Mouse (Mus musculus) small intestine, adult 2 months (tissue): Measurements from ENCODE around the gene Ap3d1. TPM values are rescaled to one million over a fixed set of nuclear protein-coding genes. Genes with fewer than 3 reads are reported as not detected.

Experiments used
- H3K27ac ChIP-seq: fragments of 200-500 bp; 2 replicates; pipeline ENCODE4 v1.5.1; 2012; ENCODE audit warnings: low read depth, low read length, control low read depth, inconsistent platforms; ENCODE audit not compliant: insufficient read depth
- H3K27me3 ChIP-seq: fragments of 200-500 bp; 2 replicates; pipeline ENCODE4 v1.6.1; 2012; ENCODE audit warnings: mild to moderate bottlenecking, moderate library complexity, low read length, inconsistent platforms; ENCODE audit not compliant: control insufficient read depth, insufficient read depth
- H3K36me3 ChIP-seq: fragments of 200-500 bp; 2 replicates; pipeline ENCODE4 v1.6.1; 2012; ENCODE audit warnings: mild to moderate bottlenecking, low read length, control low read depth, inconsistent platforms; ENCODE audit not compliant: control insufficient read depth, insufficient read depth
- H3K4me1 ChIP-seq: fragments of 200-500 bp; 2 replicates; pipeline ENCODE4 v1.6.1; 2012; ENCODE audit warnings: low read length, inconsistent platforms, mixed read lengths; ENCODE audit not compliant: control insufficient read depth, insufficient read depth, insufficient read length
- H3K4me3 ChIP-seq: fragments of 200-500 bp; 2 replicates; pipeline ENCODE4 v1.5.1; 2012; ENCODE audit warnings: low read depth, mild to moderate bottlenecking, control low read depth, inconsistent platforms, low read length, moderate library complexity
- CTCF ChIP-seq: fragments of 200-500 bp; IDR thresholded peaks from 2 replicates; pipeline ENCODE4 v1.5.1; 2012; ENCODE audit warnings: low read depth, mild to moderate bottlenecking, control low read depth, inconsistent platforms, low read length, moderate library complexity, mixed read lengths; ENCODE audit not compliant: insufficient replicate concordance, insufficient read length; ENCODE audit errors: extremely low read depth
- POLR2A ChIP-seq: fragments of 200-500 bp; IDR thresholded peaks from 2 replicates; pipeline ENCODE4 v1.6.1; 2012; ENCODE audit warnings: low read depth, mild to moderate bottlenecking, control low read depth, inconsistent platforms, low read length, moderate library complexity
- WGBS: fragments of 180-500 bp; shearing (Covaris S2); methylation state at CpG from one replicate; pipeline ENCODE4 v1.1.7; 2018; 5-methylcytosine and 5-hydroxymethylcytosine counted together
- polyA plus RNA-seq: library from polyadenylated mRNA; depleted of rRNA; stranded (reverse); fragments of >200 nt; gene quantifications from 2 replicates; pipeline ENCODE4 v1.2.3, GENCODE M21; 2012

Gene Ap3d1
- polyA plus RNA-seq, 1 experiment, result 110 TPM

- 22% methylated on average over 5 of the region's 5 CpGs for WGBS
- Histone ChIP-seq H3K4me3 (no peak overlapping the region), H3K27ac (no peak overlapping the region), H3K27me3 (no peaks in the 10 kb centered on the region), H3K4me1 (peaks cover 13% of the 10 kb centered on the region), H3K36me3 (peaks cover 14% of the 10 kb centered on the region)
- TF ChIP-seq CTCF, result no peak
- no peak for TF ChIP-seq POLR2A
Measured at GRCm38 (mm10) chr10:80736731-80737130, 5.3 kb downstream of the Ap3d1 start.

- H3K4me1 ChIP-seq, result peaks cover 7% of the 10 kb centered on the region
- H3K27me3 ChIP-seq, result no peaks in the 10 kb centered on the region
- no peak overlapping the region for H3K27ac ChIP-seq
- peaks cover 47% of the 10 kb centered on the region for H3K36me3 ChIP-seq
- 88% methylated on average over 6 of the region's 6 CpGs for WGBS
- no peak overlapping the region for H3K4me3 ChIP-seq
- TF ChIP-seq POLR2A (no peak), CTCF (no peak)
Measured at GRCm38 (mm10) chr10:80732611-80733101, 9.4 kb downstream of the Ap3d1 start.

GRCm38 (mm10) chr10:80727369-80728127 lies 14.5 kb downstream of the Ap3d1 start:
- WGBS, result 85% methylated on average over 5 of the region's 5 CpGs
- Histone ChIP-seq H3K27ac (no peak overlapping the region), H3K27me3 (no peaks in the 10 kb centered on the region), H3K36me3 (peaks cover 77% of the 10 kb centered on the region), H3K4me1 (no peaks in the 10 kb centered on the region), H3K4me3 (no peak overlapping the region)
- no peak for TF ChIP-seq POLR2A
- TF ChIP-seq CTCF, result no peak

GRCm38 (mm10) chr10:80717281-80717680 lies 24.8 kb downstream of the Ap3d1 start:
- no peak for TF ChIP-seq CTCF
- no peak for TF ChIP-seq POLR2A
- Histone ChIP-seq H3K27me3 (no peaks in the 10 kb centered on the region), H3K27ac (no peak overlapping the region), H3K36me3 (peaks cover 90% of the 10 kb centered on the region), H3K4me1 (no peaks in the 10 kb centered on the region), H3K4me3 (no peak overlapping the region)
- WGBS, result 62% methylated on average over 1 of the region's 1 CpGs

- peaks cover 84% of the 10 kb centered on the region for H3K36me3 ChIP-seq
- H3K27ac ChIP-seq, result no peak overlapping the region
- TF ChIP-seq POLR2A (no peak), CTCF (no peak)
- H3K27me3 ChIP-seq, result no peaks in the 10 kb centered on the region
- H3K4me3 ChIP-seq, result no peak overlapping the region
- H3K4me1 ChIP-seq, result no peaks in the 10 kb centered on the region
- WGBS, result 69% methylated on average over 3 of the region's 3 CpGs
Measured at GRCm38 (mm10) chr10:80710834-80711233, 31.2 kb downstream of the Ap3d1 start.

GRCm38 (mm10) chr10:80705479-80705878 lies 36.6 kb downstream of the Ap3d1 start:
- H3K36me3 ChIP-seq, result peaks cover 37% of the 10 kb centered on the region

GRCm38 (mm10) chr10:80705033-80705432 lies 37.0 kb downstream of the Ap3d1 start:
- Histone ChIP-seq H3K27ac (no peak overlapping the region), H3K4me1 (peaks cover 13% of the 10 kb centered on the region), H3K27me3 (no peaks in the 10 kb centered on the region), H3K4me3 (no peak overlapping the region), H3K36me3 (peaks cover 33% of the 10 kb centered on the region)
- TF ChIP-seq CTCF, result no peak
- TF ChIP-seq POLR2A, result no peak
- WGBS, result 63% methylated on average over 3 of the region's 3 CpGs

More at GRCm38 (mm10) chr10:80705479-80705878, 36.6 kb downstream of the Ap3d1 start:
- Histone ChIP-seq H3K27ac (no peak overlapping the region), H3K4me3 (no peak overlapping the region), H3K4me1 (peaks cover 13% of the 10 kb centered on the region), H3K27me3 (no peaks in the 10 kb centered on the region)
- 68% methylated on average over 3 of the region's 3 CpGs for WGBS
- TF ChIP-seq POLR2A, result no peak
- no peak for TF ChIP-seq CTCF
